Mouse (Mus musculus) heart, embryonic 10.5 days (tissue): ENCODE measurements at regions not wholly inside any gene's neighbourhood (a gene's known extent, or its start where the extent isn't known, plus 50 kb on each side); places are given as distances from the start of the nearest gene placed in this dataset.
"Not testable (repeated sequence)": the region's sequence is repeated elsewhere in the genome, so short reads cannot be mapped to it uniquely, and the experiment has no call there.

Experiments used
- DNase-seq: peaks from one replicate; pipeline ENCODE4 v3.0.0-alpha.2; 2017; ENCODE audit warnings: low spot score
- H3K27ac ChIP-seq: fragments of 300-500 bp; sonication (generic); 2 replicates; pipeline ENCODE4 v1.5.1; 2016; ENCODE audit warnings: mild to moderate bottlenecking
- H3K27me3 ChIP-seq: fragments of 300-500 bp; sonication (generic); 2 replicates; pipeline ENCODE4 v1.6.1; 2016; ENCODE audit warnings: mild to moderate bottlenecking; ENCODE audit not compliant: poor library complexity, insufficient read depth, severe bottlenecking
- H3K36me3 ChIP-seq: fragments of 300-500 bp; sonication (generic); 2 replicates; pipeline ENCODE4 v1.6.1; 2016; ENCODE audit warnings: mild to moderate bottlenecking, moderate library complexity
- H3K4me1 ChIP-seq: fragments of 300-500 bp; sonication (generic); 2 replicates; pipeline ENCODE4 v1.6.1; 2016; ENCODE audit warnings: mild to moderate bottlenecking
- H3K4me3 ChIP-seq: fragments of 300-500 bp; sonication (generic); 2 replicates; pipeline ENCODE4 v1.5.1; 2016; ENCODE audit warnings: mild to moderate bottlenecking, moderate library complexity
- H3K9me3 ChIP-seq: fragments of 300-500 bp; sonication (generic); 2 replicates; pipeline ENCODE4 v1.6.1; 2016; ENCODE audit warnings: mild to moderate bottlenecking, moderate library complexity
- WGBS: fragments of 180-500 bp; shearing (Covaris S2); methylation state at CpG from one replicate; pipeline ENCODE4 v1.1.7; 2016; 5-methylcytosine and 5-hydroxymethylcytosine counted together

GRCm38 (mm10) chr12:16358831-16359230, 251.9 kb downstream of the Lpin1 start:
- Histone ChIP-seq H3K27me3 (no peaks in the 10 kb centered on the region), H3K4me3 (no peak overlapping the region), H3K36me3 (no peaks in the 10 kb centered on the region), H3K4me1 (no peaks in the 10 kb centered on the region), H3K27ac (no peak overlapping the region), H3K9me3 (no peaks in the 10 kb centered on the region)
- no peak for DNase-seq
- WGBS, result 33% methylated on average over 1 of the region's 1 CpGs

DNA sequence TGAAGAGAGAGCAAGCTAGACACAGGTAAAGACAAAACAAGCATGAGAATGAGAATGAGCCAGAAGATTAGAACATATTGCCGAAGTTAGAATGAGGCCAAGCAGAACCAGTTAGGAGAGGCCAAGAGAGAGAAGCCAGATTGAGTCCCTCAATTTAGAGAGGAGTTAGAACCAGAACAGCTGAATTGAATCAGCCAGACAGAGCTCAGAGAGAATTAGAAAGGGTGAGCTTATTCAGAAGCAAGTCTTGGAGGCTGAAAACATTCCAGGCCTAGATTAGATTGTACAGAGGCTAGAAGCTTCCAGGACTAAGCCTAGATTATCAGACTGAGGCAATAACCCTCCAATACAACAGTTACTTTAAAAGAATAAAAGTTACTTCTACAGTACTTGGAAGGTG, 256.1 kb downstream of the Lpin1 start:
- H3K9me3 ChIP-seq, result no peaks in the 10 kb centered on the region
- H3K4me1 ChIP-seq, result no peaks in the 10 kb centered on the region
- H3K36me3 ChIP-seq, result no peaks in the 10 kb centered on the region
- 91% methylated on average over 1 of the region's 1 CpGs for WGBS
- H3K27me3 ChIP-seq, result no peaks in the 10 kb centered on the region
- no peak for DNase-seq
- no peak overlapping the region for H3K27ac ChIP-seq
- H3K4me3 ChIP-seq, result no peak overlapping the region

DNA sequence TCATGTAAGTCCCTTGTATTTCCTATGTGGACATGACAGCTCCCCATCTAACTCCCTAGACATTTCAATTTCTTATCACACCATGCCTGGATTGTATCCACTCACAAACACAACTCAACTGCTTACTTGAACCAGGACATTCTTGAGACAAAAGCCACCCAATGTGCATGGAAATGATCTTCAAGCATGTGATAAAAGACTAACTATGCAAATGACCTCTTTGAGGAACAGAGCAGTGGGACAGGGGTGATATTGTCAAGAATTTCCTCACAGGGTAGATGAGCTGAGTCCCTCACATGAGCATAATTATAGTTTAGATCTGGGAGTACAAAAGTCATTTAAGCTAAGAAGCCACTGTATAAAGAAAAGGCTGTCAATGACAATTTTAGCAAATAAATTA, 259.0 kb downstream of the Lpin1 start:
- Histone ChIP-seq H3K4me3 (no peak overlapping the region), H3K36me3 (no peaks in the 10 kb centered on the region), H3K4me1 (no peaks in the 10 kb centered on the region), H3K27me3 (no peaks in the 10 kb centered on the region), H3K27ac (no peak overlapping the region), H3K9me3 (no peaks in the 10 kb centered on the region)
- DNase-seq, result no peak

GRCm38 (mm10) chr12:16349310-16349709, 261.5 kb downstream of the Lpin1 start:
- H3K27ac ChIP-seq, result no peak overlapping the region
- H3K27me3 ChIP-seq, result no peaks in the 10 kb centered on the region
- DNase-seq, result no peak
- H3K4me1 ChIP-seq, result no peaks in the 10 kb centered on the region
- no peak overlapping the region for H3K4me3 ChIP-seq
- no peaks in the 10 kb centered on the region for H3K9me3 ChIP-seq
- no peaks in the 10 kb centered on the region for H3K36me3 ChIP-seq

DNA sequence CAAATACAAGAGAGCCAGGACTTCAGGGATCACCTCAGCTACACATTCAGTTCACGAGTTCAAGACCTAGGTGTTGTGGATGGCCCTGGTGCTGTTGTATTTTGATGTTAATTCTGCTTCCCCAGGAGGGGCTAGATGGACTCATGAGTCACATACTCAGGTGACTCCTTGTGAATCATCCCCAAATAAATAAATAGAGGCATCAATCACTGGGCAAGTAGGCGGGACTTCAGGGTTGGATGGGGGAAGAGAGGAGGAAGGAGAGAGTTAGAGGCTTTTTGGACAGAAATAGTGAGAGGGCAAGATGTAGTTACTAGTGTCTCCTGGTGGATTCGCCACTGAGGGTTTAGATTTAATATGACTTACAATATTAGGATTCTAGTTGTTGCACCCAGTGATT, 266.7 kb downstream of the Lpin1 start:
- DNase-seq, result no peak
- Histone ChIP-seq H3K36me3 (no peaks in the 10 kb centered on the region), H3K4me1 (no peaks in the 10 kb centered on the region), H3K9me3 (no peaks in the 10 kb centered on the region), H3K4me3 (no peak overlapping the region), H3K27ac (no peak overlapping the region), H3K27me3 (no peaks in the 10 kb centered on the region)
- WGBS, result 76% methylated on average over 3 of the region's 3 CpGs

DNA sequence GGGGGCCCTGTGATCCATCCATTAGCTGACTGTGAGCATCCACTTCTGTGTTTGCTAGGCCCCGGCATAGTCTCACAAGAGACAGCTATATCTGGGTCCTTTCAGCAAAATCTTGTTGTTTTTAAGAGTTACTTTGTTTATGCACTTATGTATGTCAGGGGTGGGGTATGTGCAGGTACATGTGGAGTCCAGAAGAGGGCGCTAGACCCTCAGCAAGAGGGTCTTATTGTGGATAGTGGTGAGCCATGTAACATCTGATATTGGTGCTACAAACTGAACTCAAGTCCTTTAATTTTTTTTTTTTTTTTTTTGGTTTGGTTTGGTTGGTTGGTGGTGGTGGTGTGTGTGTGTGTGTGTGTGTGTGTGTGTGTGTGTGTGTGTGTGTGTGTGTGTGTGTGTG, 268.7 kb downstream of the Lpin1 start:
- not testable (repeated sequence) for H3K36me3 ChIP-seq, H3K4me1 ChIP-seq, H3K27me3 ChIP-seq, DNase-seq, H3K27ac ChIP-seq, H3K9me3 ChIP-seq, H3K4me3 ChIP-seq
- WGBS, result 43% methylated on average over 2 of the region's 2 CpGs

DNA sequence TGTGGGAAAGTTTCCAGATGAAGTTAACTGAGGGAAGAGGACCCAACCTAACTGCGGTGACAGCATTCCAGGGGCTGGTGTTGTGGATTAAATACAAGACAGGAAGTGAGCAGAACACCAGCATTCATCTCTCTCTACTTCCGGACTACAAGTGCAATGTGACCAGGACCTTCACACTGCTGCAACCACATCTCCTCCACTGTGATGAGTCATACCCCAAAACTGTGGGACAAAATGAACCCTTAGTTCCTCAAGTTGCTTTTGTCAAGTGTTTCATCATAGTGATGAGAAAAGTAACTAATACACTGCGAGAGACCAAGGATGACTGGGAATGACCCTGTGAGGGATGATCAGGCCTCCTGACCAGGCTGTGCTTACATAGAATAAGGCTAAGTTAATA, 279.3 kb downstream of the Lpin1 start:
- no peaks in the 10 kb centered on the region for H3K9me3 ChIP-seq
- H3K36me3 ChIP-seq, result no peaks in the 10 kb centered on the region
- H3K4me3 ChIP-seq, result no peak overlapping the region
- no peaks in the 10 kb centered on the region for H3K27me3 ChIP-seq
- no peak for DNase-seq
- 84% methylated on average over 3 of the region's 3 CpGs for WGBS
- H3K4me1 ChIP-seq, result no peaks in the 10 kb centered on the region
- no peak overlapping the region for H3K27ac ChIP-seq

GRCm38 (mm10) chr12:16329129-16329528, 281.6 kb downstream of the Lpin1 start:
- no peak overlapping the region for H3K4me3 ChIP-seq
- no peaks in the 10 kb centered on the region for H3K4me1 ChIP-seq
- 51% methylated on average over 2 of the region's 2 CpGs for WGBS
- DNase-seq, result no peak
- H3K27me3 ChIP-seq, result no peaks in the 10 kb centered on the region
- no peaks in the 10 kb centered on the region for H3K36me3 ChIP-seq
- no peaks in the 10 kb centered on the region for H3K9me3 ChIP-seq
- H3K27ac ChIP-seq, result no peak overlapping the region

GRCm38 (mm10) chr12:16320536-16321402, 290.0 kb downstream of the Lpin1 start:
- H3K4me3 ChIP-seq, result no peak overlapping the region
- no peaks in the 10 kb centered on the region for H3K36me3 ChIP-seq
- 76% methylated on average over 9 of the region's 9 CpGs for WGBS
- no peaks in the 10 kb centered on the region for H3K27me3 ChIP-seq
- no peaks in the 10 kb centered on the region for H3K9me3 ChIP-seq
- DNase-seq, result no peak
- no peak overlapping the region for H3K27ac ChIP-seq
- 0 out of 2 replicates have a peak, but pooled peaks cover 5% of the 10 kb centered on the region for H3K4me1 ChIP-seq

- Histone ChIP-seq H3K27ac (no peak overlapping the region), H3K27me3 (no peaks in the 10 kb centered on the region), H3K9me3 (no peaks in the 10 kb centered on the region), H3K36me3 (no peaks in the 10 kb centered on the region), H3K4me3 (no peak overlapping the region), H3K4me1 (no peaks in the 10 kb centered on the region)
- 87% methylated on average over 3 of the region's 3 CpGs for WGBS
- no peak for DNase-seq
Measured at GRCm38 (mm10) chr12:16308101-16308500, 302.7 kb downstream of the Lpin1 start.

GRCm38 (mm10) chr12:16304701-16305377, 305.9 kb downstream of the Lpin1 start:
- H3K4me1 ChIP-seq, result no peaks in the 10 kb centered on the region
- H3K9me3 ChIP-seq, result no peaks in the 10 kb centered on the region
- no peak for DNase-seq
- no peak overlapping the region for H3K27ac ChIP-seq
- H3K27me3 ChIP-seq, result no peaks in the 10 kb centered on the region
- H3K4me3 ChIP-seq, result no peak overlapping the region
- 81% methylated on average over 9 of the region's 9 CpGs for WGBS
- no peaks in the 10 kb centered on the region for H3K36me3 ChIP-seq

DNA sequence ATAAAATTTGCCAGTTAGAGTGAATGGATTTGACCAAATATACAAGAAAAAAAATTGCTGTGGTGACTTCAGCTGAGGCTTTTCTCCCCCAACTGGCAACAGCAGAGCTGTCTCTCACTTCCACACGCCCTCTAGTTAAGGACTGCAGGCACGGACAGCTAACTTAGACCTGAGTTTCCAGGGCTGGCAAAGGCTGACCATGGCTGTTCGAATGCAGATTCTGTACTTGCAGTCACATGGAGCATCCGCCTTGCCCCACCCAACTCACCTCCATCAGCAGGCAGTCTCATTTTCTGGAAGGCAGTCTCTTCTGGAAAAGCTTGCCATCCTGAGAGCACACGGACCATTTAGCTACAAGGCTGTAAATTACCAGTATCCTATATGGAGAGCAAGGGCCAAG, 325.7 kb downstream of the Lpin1 start:
- H3K4me3 ChIP-seq, result no peak overlapping the region
- no peaks in the 10 kb centered on the region for H3K4me1 ChIP-seq
- H3K27ac ChIP-seq, result no peak overlapping the region
- no peaks in the 10 kb centered on the region for H3K27me3 ChIP-seq
- H3K36me3 ChIP-seq, result no peaks in the 10 kb centered on the region
- H3K9me3 ChIP-seq, result no peaks in the 10 kb centered on the region
- DNase-seq, result no peak
- WGBS, result 67% methylated on average over 5 of the region's 5 CpGs

GRCm38 (mm10) chr12:16279146-16279545, 331.6 kb downstream of the Lpin1 start:
- Histone ChIP-seq H3K9me3 (no peaks in the 10 kb centered on the region), H3K27ac (no peak overlapping the region), H3K36me3 (no peaks in the 10 kb centered on the region), H3K4me3 (no peak overlapping the region), H3K27me3 (no peaks in the 10 kb centered on the region), H3K4me1 (peaks cover 7% of the 10 kb centered on the region; the same call in 1 of the 2 replicates)
- DNase-seq, result no peak
- WGBS, result 81% methylated on average over 2 of the region's 2 CpGs
